Mouse (Mus musculus) adrenal gland, postnatal 36 days (tissue): Measurements from ENCODE around the gene Taz. TPM values are rescaled to one million over a fixed set of nuclear protein-coding genes. Genes with fewer than 3 reads are reported as not detected.

Experiments used
- DNase-seq, 2 experiments: peaks; one replicate each; pipeline ENCODE4 v3.0.0; 2021; ENCODE audit warnings: mixed read lengths in 1 of 2
- long read RNA-seq, 2 experiments: library from polyadenylated mRNA; stranded (forward); transcript quantifications; one replicate each; pipeline ENCODE4 v2.0.0; 2021; ENCODE audit warnings: borderline sequencing depth in 2 of 2
- total RNA-seq, 2 experiments: library from RNA; stranded (reverse); gene quantifications; 2 replicates each; pipeline ENCODE4 v1.2.3; 2021

Taz gene
- total RNA-seq: 10 to 100 TPM; 64.7 to 87.2 TPM
- long read RNA-seq, experiment 1, transcript Taz-201 (10 exons, 1,851 nt): major isoform, 76 of 160 reads
- long read RNA-seq, experiment 1, transcript Taz-202 (10 exons, 1,786 nt): minor isoform, 8 of 160 reads
- long read RNA-seq, experiment 1, transcript Taz-204 (9 exons, 1,742 nt): minor isoform, 16 of 160 reads
- long read RNA-seq, experiment 1, partial matches to known transcripts: 9 of 160 reads
- long read RNA-seq, experiment 1, other reads (novel, unspliced or antisense): 44 of 160 reads
- long read RNA-seq, experiment 2, transcript Taz-201 (10 exons, 1,851 nt): minor isoform, 7 of 48 reads
- long read RNA-seq, experiment 2, transcript Taz-204 (9 exons, 1,742 nt): major isoform, 12 of 48 reads
- long read RNA-seq, experiment 2, partial matches to known transcripts: 1 of 48 reads
- long read RNA-seq, experiment 2, other reads (novel, unspliced or antisense): 25 of 48 reads

GRCm38 (mm10) chrX:74281732-74282394, at the start of gene Taz, which contains the start of gene Dnase1l1:
TSS of gene Taz (plus strand) at chrX:74281912.
TSS of gene Dnase1l1 (minus strand) at chrX:74282337.
- DNase-seq: peak; percentile 86 to 87

GRCm38 (mm10) chrX:74233196-74233595, 48.5 kb upstream of the Taz start:
- DNase-seq: no peak

- no peak for DNase-seq
Observed at GRCm38 (mm10) chrX:74240332-74240731, 41.4 kb upstream of the Taz start.

- no peak for DNase-seq
Observed at GRCm38 (mm10) chrX:74243396-74243795, 38.3 kb upstream of the Taz start.

GRCm38 (mm10) chrX:74243807-74244206, 37.9 kb upstream of the Taz start:
- DNase-seq: no peak

GRCm38 (mm10) chrX:74244614-74245083, 37.1 kb upstream of the Taz start:
- peak; percentile 30 to 44 for DNase-seq

- DNase-seq: no peak
Observed at GRCm38 (mm10) chrX:74245107-74245506, 36.6 kb upstream of the Taz start.

GRCm38 (mm10) chrX:74245687-74246086, 36.0 kb upstream of the Taz start:
- DNase-seq: peak; percentile 77 to 86

- peak; percentile 87 for DNase-seq
Observed at GRCm38 (mm10) chrX:74246213-74246681, 35.5 kb upstream of the Taz start.

GRCm38 (mm10) chrX:74246693-74247092, 35.0 kb upstream of the Taz start:
- DNase-seq: peak in 1 of 2 experiments; percentile 37

GRCm38 (mm10) chrX:74248651-74249050, 33.1 kb upstream of the Taz start:
- peak; percentile 53 to 69 for DNase-seq

- DNase-seq: peak; percentile 76 to 82
Observed at GRCm38 (mm10) chrX:74249615-74250014, 32.1 kb upstream of the Taz start, which contains the start of gene Flna. TSS of gene Flna (minus strand) at chrX:74249820.

- peak; percentile 87 to 88 for DNase-seq
Observed at GRCm38 (mm10) chrX:74254153-74254887, 27.4 kb upstream of the Taz start, which contains the start of gene Emd. TSS of gene Emd (plus strand) at chrX:74254687.

GRCm38 (mm10) chrX:74254888-74255565, 26.7 kb upstream of the Taz start:
- DNase-seq: no peak

- no peak for DNase-seq
Observed at GRCm38 (mm10) chrX:74257746-74258145, 24.0 kb upstream of the Taz start.

GRCm38 (mm10) chrX:74269736-74270061, 12.0 kb upstream of the Taz start:
- DNase-seq: no peak

GRCm38 (mm10) chrX:74270062-74270901, 11.4 kb upstream of the Taz start, which contains the start of gene Rpl10:
TSS of gene Rpl10 (plus strand) at chrX:74270812.
- peak; percentile 88 to 91 for DNase-seq

GRCm38 (mm10) chrX:74270902-74271551, 10.7 kb upstream of the Taz start:
- DNase-seq: peak in 1 of 2 experiments; percentile 26

GRCm38 (mm10) chrX:74273422-74274322, 8.0 kb upstream of the Taz start:
- DNase-seq: no peak
